Mouse (Mus musculus) frontal cortex, adult 2 months (tissue): ENCODE results near the gene Zfp462. TPM values are rescaled to one million over a fixed set of nuclear protein-coding genes. Genes with fewer than 3 reads are reported as not detected.

Source experiments
- DNase-seq, 2 experiments: peaks; one replicate each; pipeline ENCODE4 v3.0.0; 2022; ENCODE audit warnings: low spot score in 1 of 2; ENCODE audit errors: extremely low spot score in 1 of 2
- polyA plus RNA-seq: library from polyadenylated mRNA; depleted of rRNA; stranded (reverse); fragments of >200 nt; gene quantifications from 2 replicates; pipeline ENCODE4 v1.2.3, GENCODE M21; 2012

Gene Zfp462
- polyA plus RNA-seq, 1 experiment: 23.0 TPM

- DNase-seq: no peak
Observed at GRCm38 (mm10) chr4:54950136-54950535, 5.3 kb downstream of the Zfp462 start.

- no peak for DNase-seq
Observed at GRCm38 (mm10) chr4:54950866-54951265, 6.0 kb downstream of the Zfp462 start.

GRCm38 (mm10) chr4:54953657-54954395 lies 9.0 kb downstream of the Zfp462 start:
- DNase-seq: no peak

GRCm38 (mm10) chr4:54954455-54954854 lies 9.6 kb downstream of the Zfp462 start:
- DNase-seq: no peak

- no peak for DNase-seq
Observed at GRCm38 (mm10) chr4:54960776-54961175, 15.9 kb downstream of the Zfp462 start.

GRCm38 (mm10) chr4:54962141-54962540 lies 17.3 kb downstream of the Zfp462 start:
- DNase-seq: no peak

- DNase-seq: no peak
Observed at GRCm38 (mm10) chr4:54963551-54963950, 18.7 kb downstream of the Zfp462 start.

GRCm38 (mm10) chr4:54965169-54965695 lies 20.4 kb downstream of the Zfp462 start:
- no peak for DNase-seq

- peak; percentile 56 to 81 for DNase-seq
Observed at GRCm38 (mm10) chr4:54966161-54966806, 21.4 kb downstream of the Zfp462 start.

- no peak for DNase-seq
Observed at GRCm38 (mm10) chr4:54967166-54967565, 22.3 kb downstream of the Zfp462 start.

- DNase-seq: no peak
Observed at GRCm38 (mm10) chr4:54967721-54968120, 22.9 kb downstream of the Zfp462 start.

- DNase-seq: no peak
Observed at GRCm38 (mm10) chr4:54969671-54970295, 24.9 kb downstream of the Zfp462 start.

- no peak for DNase-seq
Observed at GRCm38 (mm10) chr4:54971386-54971785, 26.5 kb downstream of the Zfp462 start.

GRCm38 (mm10) chr4:54972096-54972495 lies 27.2 kb downstream of the Zfp462 start:
- DNase-seq: no peak

- no peak for DNase-seq
Observed at GRCm38 (mm10) chr4:54972827-54973560, 28.1 kb downstream of the Zfp462 start.

- no peak for DNase-seq
Observed at GRCm38 (mm10) chr4:54979771-54980472, 35.1 kb downstream of the Zfp462 start.

- no peak for DNase-seq
Observed at GRCm38 (mm10) chr4:54984502-54984901, 39.7 kb downstream of the Zfp462 start.

GRCm38 (mm10) chr4:54986671-54987070 lies 41.8 kb downstream of the Zfp462 start:
- DNase-seq: no peak

GRCm38 (mm10) chr4:54987256-54987655 lies 42.4 kb downstream of the Zfp462 start:
- no peak for DNase-seq

GRCm38 (mm10) chr4:54987926-54988325 lies 43.1 kb downstream of the Zfp462 start:
- no peak for DNase-seq
